Mouse (Mus musculus) G1E (cell line): ENCODE measurements around the gene Trip4.

Experiments
- CTCF ChIP-seq: IDR thresholded peaks from 2 replicates; pipeline ENCODE4 v1.5.1; 2012; ENCODE audit warnings: low read depth, low read length, inconsistent platforms, mixed read lengths
- GATA1 ChIP-seq: IDR thresholded peaks from 2 replicates; pipeline ENCODE4 v1.6.1; 2012; ENCODE audit warnings: borderline replicate concordance, low read length, inconsistent platforms, mixed read lengths

- no peak for TF ChIP-seq CTCF
- TF ChIP-seq GATA1: no peak
Measured at GRCm38 (mm10) chr9:65822011-65822410, 86.6 kb downstream of the Trip4 start.
